Comparison of ENCODE assay signal across 1 mouse cellular context in the genomic region with DNA sequence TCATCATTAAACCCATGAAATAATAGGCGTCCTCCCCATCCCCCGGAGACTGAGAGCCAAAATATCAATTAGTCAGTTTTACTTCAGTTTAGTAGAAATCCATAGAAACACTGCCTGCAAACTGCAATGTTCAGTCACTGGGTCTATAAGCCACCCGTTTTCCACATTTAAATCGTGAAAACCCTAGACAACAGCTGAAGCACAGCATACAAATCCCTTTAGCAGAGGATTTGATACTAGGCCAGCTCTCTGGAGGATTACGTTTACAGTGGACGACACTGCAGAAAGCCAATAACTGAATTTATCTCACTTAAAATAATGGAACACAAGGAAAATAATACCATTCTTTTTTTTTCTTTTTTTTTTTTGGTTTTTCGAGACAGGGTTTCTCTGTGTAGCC.
A peak's percentile ranks its signal among the peaks of the same experiment; 100 is the strongest.
TF ChIP-seq lines count a peak whose summit lies in the region.

No protein-coding gene starts in this region.

TF ChIP-seq in CH12.LX, 34 proteins besides CTCF, POLR2A, EP300 and RAD21 (continued from another document):
- no peak for TF ChIP-seq POLR2AphosphoS2 (IDR thresholded peaks at IDR 0.05; ENCODE audit: low read depth, low read length)
- no peak for TF ChIP-seq NRF1 (IDR thresholded peaks at IDR 0.05; ENCODE audit: low read depth, low read length)
- no peak for TF ChIP-seq TCF12 (IDR thresholded peaks at IDR 0.05; ENCODE audit: low read depth, low read length)
- TF ChIP-seq USF2 (conservative IDR thresholded peaks at IDR 0.05; ENCODE audit: low read depth, low read length), result no peak
- no peak for TF ChIP-seq GABPA (IDR thresholded peaks at IDR 0.05; ENCODE audit: insufficient replicate concordance, low read depth, low read length)
- no peak for TF ChIP-seq ELF1 (IDR thresholded peaks at IDR 0.05; ENCODE audit: low read depth, low read length)
- no peak for TF ChIP-seq MAFK (IDR thresholded peaks at IDR 0.05; ENCODE audit: insufficient replicate concordance, low read length)
- no peak for TF ChIP-seq MEF2A (IDR thresholded peaks at IDR 0.05; ENCODE audit: borderline replicate concordance, low read depth, low read length)
- no peak for TF ChIP-seq MAZ (IDR thresholded peaks at IDR 0.05; ENCODE audit: low read depth, low read length)
- no peak for TF ChIP-seq MAX (IDR thresholded peaks at IDR 0.05; ENCODE audit: low read length)
- 0 out of 2 replicates have a peak, but pooled peaks have one; percentile 29 for TF ChIP-seq MXI1 (IDR thresholded peaks at IDR 0.05; ENCODE audit: low read depth, low read length)
- TF ChIP-seq SIN3A (IDR thresholded peaks at IDR 0.05; ENCODE audit: low read length), result 0 out of 2 replicates have a peak, but pooled peaks have one; percentile 68
